Mouse (Mus musculus) neural tube, embryonic 11.5 days (tissue): ENCODE data around the gene Rmdn2. TPM values are rescaled to one million over a fixed set of nuclear protein-coding genes. Genes with fewer than 3 reads are reported as not detected.
A peak's percentile ranks its signal among the peaks of the same experiment; 100 is the strongest.

ENCODE experiments used
- ATAC-seq: fragments of 200-750 bp; cut with Nextera tagmentation; 2 replicates; pipeline ENCODE4 v1.8.0; 2017; ENCODE audit warnings: moderate number of reproducible peaks, mild to moderate bottlenecking, moderate TSS enrichment, moderate library complexity; ENCODE audit not compliant: insufficient read depth, low FRiP score, low TSS enrichment
- DNase-seq: peaks from one replicate; pipeline ENCODE4 v3.0.0-alpha.2; 2015; ENCODE audit warnings: low spot score
- H3K27ac ChIP-seq: fragments of 300-500 bp; sonication (generic); 2 replicates; pipeline ENCODE4 v1.5.1; 2014; ENCODE audit warnings: low read depth, mild to moderate bottlenecking, low read length
- H3K27me3 ChIP-seq: fragments of 300-500 bp; sonication (generic); 2 replicates; pipeline ENCODE4 v1.6.1; 2014; ENCODE audit warnings: mild to moderate bottlenecking, low read length, mixed read lengths; ENCODE audit not compliant: control insufficient read depth, insufficient read depth
- H3K36me3 ChIP-seq: fragments of 300-500 bp; sonication (generic); 2 replicates; pipeline ENCODE4 v1.6.1; 2014; ENCODE audit warnings: mild to moderate bottlenecking, low read length, moderate library complexity, mixed read lengths; ENCODE audit not compliant: control insufficient read depth, insufficient read depth
- H3K4me1 ChIP-seq: fragments of 300-500 bp; sonication (generic); 2 replicates; pipeline ENCODE4 v1.6.1; 2014; ENCODE audit warnings: low read length, mixed read lengths; ENCODE audit not compliant: control insufficient read depth, insufficient read depth
- H3K4me2 ChIP-seq: fragments of 300-500 bp; sonication (generic); 2 replicates; pipeline ENCODE4 v1.6.1; 2014; ENCODE audit warnings: low read depth, mild to moderate bottlenecking, moderate library complexity
- H3K4me3 ChIP-seq: fragments of 300-500 bp; sonication (generic); 2 replicates; pipeline ENCODE4 v1.5.1; 2014; ENCODE audit warnings: low read depth, low read length
- H3K9ac ChIP-seq: fragments of 300-500 bp; sonication (generic); 2 replicates; pipeline ENCODE4 v1.6.1; 2014; ENCODE audit warnings: mild to moderate bottlenecking, low read length
- H3K9me3 ChIP-seq: fragments of 300-500 bp; sonication (generic); 2 replicates; pipeline ENCODE4 v1.6.1; 2016; ENCODE audit warnings: low read length; ENCODE audit not compliant: control insufficient read depth
- WGBS: fragments of 180-500 bp; shearing (Covaris S2); extraction: QIAGEN DNeasy Blood & Tissue Kit; methylation state at CpG from one replicate; pipeline ENCODE4 v1.1.7; 2014; 5-methylcytosine and 5-hydroxymethylcytosine counted together
- polyA plus RNA-seq: library from polyadenylated mRNA; unstranded; fragments of >200 nt; fragmentation: Nextera tagmentation; extraction: Ambion mirVana; gene quantifications from 2 replicates; pipeline ENCODE4 v1.2.1, GENCODE M21; 2014

Gene Rmdn2
- polyA plus RNA-seq, 1 experiment from 2014 or later, result 5.8 TPM

- Histone ChIP-seq H3K4me3 (no peak overlapping the region), H3K27me3 (no peaks in the 10 kb centered on the region), H3K9ac (no peak overlapping the region), H3K4me2 (no peak overlapping the region), H3K4me1 (no peaks in the 10 kb centered on the region), H3K27ac (no peak overlapping the region), H3K36me3 (no peaks in the 10 kb centered on the region), H3K9me3 (no peaks in the 10 kb centered on the region)
- no peak for ATAC-seq
- DNase-seq, result no peak
- 97% methylated on average over 1 of the region's 1 CpGs for WGBS
Observed at GRCm38 (mm10) chr17:79609697-79610096, 2.0 kb upstream of the Rmdn2 start.

DNA sequence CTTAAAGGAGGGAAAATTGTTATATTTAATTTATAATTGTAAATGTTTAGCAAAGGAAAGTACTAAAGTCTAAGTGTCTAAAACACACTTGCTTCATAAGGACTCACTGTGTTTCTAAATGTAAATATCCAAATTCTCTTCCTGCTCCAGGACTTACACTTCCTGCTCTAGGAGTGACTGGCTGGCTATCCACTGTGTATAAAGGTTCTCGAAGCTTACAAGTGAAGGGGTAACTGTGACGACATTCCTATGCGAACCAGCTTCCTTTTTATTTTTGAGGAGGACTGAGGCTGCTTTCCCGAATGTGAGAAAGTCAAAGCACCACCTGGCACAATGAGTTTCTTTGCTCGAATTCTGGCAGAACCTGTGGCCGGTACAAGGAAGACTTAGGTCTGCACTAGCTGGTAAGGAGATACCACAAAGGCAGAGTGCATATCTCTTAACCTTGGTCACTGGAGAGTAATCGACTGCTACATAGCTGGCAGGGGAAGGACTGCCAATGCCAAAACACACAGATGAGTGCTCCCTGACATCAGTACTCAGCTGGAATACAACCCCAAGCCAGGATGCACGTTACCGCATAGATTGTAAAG lies 1.4 kb upstream of the Rmdn2 start:
- ATAC-seq (no peak), DNase-seq (no peak)
- H3K4me3 ChIP-seq, result no peak overlapping the region
- no peaks in the 10 kb centered on the region for H3K27me3 ChIP-seq
- H3K27ac ChIP-seq, result no peak overlapping the region
- no peaks in the 10 kb centered on the region for H3K4me1 ChIP-seq
- H3K9ac ChIP-seq, result no peak overlapping the region
- H3K4me2 ChIP-seq, result no peak overlapping the region
- WGBS, result 81% methylated on average over 9 of the region's 9 CpGs
- no peaks in the 10 kb centered on the region for H3K36me3 ChIP-seq
- H3K9me3 ChIP-seq, result no peaks in the 10 kb centered on the region

GRCm38 (mm10) chr17:79614691-79615588 lies 3.3 kb downstream of the Rmdn2 start:
- 2% methylated on average over 54 of the region's 57 CpGs for WGBS
- DNase-seq (peak; percentile 80), ATAC-seq (peak; percentile 89)
- Histone ChIP-seq H3K27me3 (no peaks in the 10 kb centered on the region), H3K27ac (peak overlapping the region; percentile 83), H3K4me3 (peak overlapping the region; percentile 82), H3K4me2 (peak overlapping the region; percentile 76), H3K36me3 (no peaks in the 10 kb centered on the region), H3K9me3 (no peaks in the 10 kb centered on the region), H3K9ac (peak overlapping the region; percentile 96), H3K4me1 (no peaks in the 10 kb centered on the region)

GRCm38 (mm10) chr17:79615897-79616296 lies 4.2 kb downstream of the Rmdn2 start:
- Histone ChIP-seq H3K27ac (no peak overlapping the region), H3K9me3 (no peaks in the 10 kb centered on the region), H3K4me2 (0 out of 2 replicates have a peak overlapping the region, but pooled peaks have one; percentile 76), H3K4me3 (peak overlapping the region; percentile 82; the same call in 1 of the 2 replicates), H3K36me3 (no peaks in the 10 kb centered on the region), H3K27me3 (no peaks in the 10 kb centered on the region), H3K4me1 (no peaks in the 10 kb centered on the region), H3K9ac (no peak overlapping the region)
- ATAC-seq (no peak), DNase-seq (no peak)
- WGBS, result 89% methylated on average over 9 of the region's 9 CpGs

- Histone ChIP-seq H3K36me3 (no peaks in the 10 kb centered on the region), H3K9me3 (no peaks in the 10 kb centered on the region), H3K9ac (no peak overlapping the region), H3K4me2 (no peak overlapping the region), H3K27me3 (no peaks in the 10 kb centered on the region), H3K4me1 (no peaks in the 10 kb centered on the region), H3K4me3 (no peak overlapping the region), H3K27ac (no peak overlapping the region)
- WGBS, result 91% methylated on average over 4 of the region's 4 CpGs
- ATAC-seq (no peak), DNase-seq (no peak)
Observed at GRCm38 (mm10) chr17:79616621-79617020, 5.0 kb downstream of the Rmdn2 start.

DNA sequence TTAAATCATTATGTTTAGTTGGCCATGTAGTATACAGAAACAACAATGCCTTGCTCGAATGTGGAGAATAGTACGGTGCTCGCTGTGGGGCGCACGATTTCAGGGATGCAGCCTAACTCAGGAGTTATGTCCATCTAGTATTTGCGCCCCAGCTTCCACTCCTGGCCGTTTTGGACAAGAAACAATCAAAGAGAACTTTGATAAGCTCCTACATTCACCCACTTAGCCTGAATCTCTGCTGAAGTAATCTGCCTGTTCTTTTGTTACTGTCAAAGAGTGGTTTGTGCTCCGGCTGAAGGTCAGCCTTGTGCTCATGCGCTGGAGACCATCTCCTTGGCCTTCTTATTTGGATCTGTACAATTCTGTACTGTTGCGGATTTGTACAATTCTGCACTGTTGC lies 6.8 kb downstream of the Rmdn2 start:
- H3K36me3 ChIP-seq, result no peaks in the 10 kb centered on the region
- WGBS, result 88% methylated on average over 10 of the region's 10 CpGs
- no peak for ATAC-seq

DNA sequence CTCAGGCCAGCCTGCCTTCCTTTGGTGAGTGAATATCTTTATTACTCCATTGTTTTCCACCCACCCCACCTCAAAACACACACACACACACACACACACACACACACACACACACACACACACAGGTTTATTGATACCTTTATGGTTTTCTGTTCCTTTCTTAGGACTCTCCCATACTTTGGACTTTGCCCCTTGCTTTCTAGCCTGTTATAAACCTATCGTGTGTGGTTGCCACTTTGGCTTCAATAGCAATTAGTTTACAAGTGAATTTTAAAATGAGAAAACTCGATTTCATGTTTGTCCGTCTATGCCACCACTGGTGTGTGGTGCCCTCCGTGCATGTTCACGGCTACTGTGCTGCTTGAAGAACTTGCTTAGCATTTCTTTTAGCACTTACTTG lies 7.3 kb downstream of the Rmdn2 start:
- Histone ChIP-seq H3K27ac (no peak overlapping the region), H3K9me3 (no peaks in the 10 kb centered on the region), H3K4me2 (no peak overlapping the region), H3K9ac (no peak overlapping the region), H3K27me3 (no peaks in the 10 kb centered on the region), H3K36me3 (no peaks in the 10 kb centered on the region), H3K4me1 (no peaks in the 10 kb centered on the region), H3K4me3 (no peak overlapping the region)
- ATAC-seq (no peak), DNase-seq (no peak)
- 90% methylated on average over 5 of the region's 5 CpGs for WGBS

More for the DNA sequence above, 6.8 kb downstream of the Rmdn2 start:
- Histone ChIP-seq H3K27ac (no peak overlapping the region), H3K9me3 (no peaks in the 10 kb centered on the region), H3K9ac (no peak overlapping the region), H3K4me2 (no peak overlapping the region), H3K4me1 (no peaks in the 10 kb centered on the region), H3K27me3 (no peaks in the 10 kb centered on the region), H3K4me3 (no peak overlapping the region)
- DNase-seq, result no peak

DNA sequence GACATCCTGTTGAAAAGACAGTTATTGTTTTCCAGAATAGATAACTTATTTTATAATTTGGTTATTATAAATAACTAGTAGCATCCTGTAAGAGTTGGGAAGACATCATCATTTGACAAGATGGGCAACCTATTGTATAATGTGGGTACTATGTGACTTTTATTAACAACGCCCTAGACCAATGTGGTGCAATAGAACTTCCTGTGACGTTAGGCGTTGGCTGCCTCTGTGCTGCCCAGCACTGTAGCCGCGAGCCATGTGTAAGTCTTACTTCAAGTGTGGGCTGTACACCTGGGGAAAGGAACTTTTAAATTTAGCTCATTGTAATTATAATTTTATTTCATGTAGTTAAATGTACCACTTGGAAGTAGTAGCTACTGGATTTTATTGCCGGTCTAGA lies 10.4 kb downstream of the Rmdn2 start:
- no peak overlapping the region for H3K27ac ChIP-seq

GRCm38 (mm10) chr17:79622574-79622973 lies 10.9 kb downstream of the Rmdn2 start:
- ATAC-seq (no peak), DNase-seq (no peak)
- no peaks in the 10 kb centered on the region for H3K27me3 ChIP-seq
- no peaks in the 10 kb centered on the region for H3K4me1 ChIP-seq
- no peak overlapping the region for H3K9ac ChIP-seq
- no peak overlapping the region for H3K4me2 ChIP-seq
- H3K4me3 ChIP-seq, result no peak overlapping the region
- WGBS, result 91% methylated on average over 7 of the region's 7 CpGs
- no peaks in the 10 kb centered on the region for H3K9me3 ChIP-seq
- H3K36me3 ChIP-seq, result no peaks in the 10 kb centered on the region
- no peak overlapping the region for H3K27ac ChIP-seq

More for the DNA sequence above, 10.4 kb downstream of the Rmdn2 start:
- Histone ChIP-seq H3K9ac (no peak overlapping the region), H3K36me3 (no peaks in the 10 kb centered on the region), H3K9me3 (no peaks in the 10 kb centered on the region), H3K4me1 (no peaks in the 10 kb centered on the region), H3K4me2 (no peak overlapping the region), H3K27me3 (no peaks in the 10 kb centered on the region), H3K4me3 (no peak overlapping the region)
- 94% methylated on average over 6 of the region's 6 CpGs for WGBS
- ATAC-seq (no peak), DNase-seq (no peak)
